9 mouse cellular contexts compared by ENCODE assay signal in the genomic region with DNA sequence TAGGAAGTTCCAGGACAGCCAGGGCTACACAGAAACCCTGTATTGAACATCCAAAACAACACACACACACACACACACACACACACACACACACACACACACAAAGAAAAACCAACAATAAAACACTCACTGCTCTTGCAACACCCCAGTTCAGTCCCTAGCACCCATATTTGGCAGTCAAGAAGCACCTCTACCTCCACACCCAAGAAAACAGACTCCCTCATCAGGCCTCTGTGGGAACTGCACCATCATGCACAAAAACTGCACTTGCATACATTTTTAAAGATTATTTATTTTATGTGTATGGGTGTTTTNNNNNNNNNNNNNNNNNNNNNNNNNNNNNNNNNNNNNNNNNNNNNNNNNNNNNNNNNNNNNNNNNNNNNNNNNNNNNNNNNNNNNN. TPM values are rescaled to one million over a fixed set of nuclear protein-coding genes. Genes with fewer than 3 reads are reported as not detected.
DNase-seq lines count a peak whose midpoint lies in the region; ATAC-seq and TF ChIP-seq lines count a peak whose summit lies in the region.
"Had no signal": no experiment of that assay in that cellular context is flagged by ENCODE, and none has a peak within 500 bp of the region (broad histone marks: within the 10 kb centered on the region; RNA-seq: fewer than 3 reads in every experiment).

No protein-coding gene starts in this region.

- TF ChIP-seq EP300 in CH12.LX (IDR thresholded peaks at IDR 0.05; ENCODE audit: low read length), result no peak

- no peak for ATAC-seq in lung, embryonic 14.5 days (ENCODE audit: insufficient read depth)

- dilution Hi-C loops in CH12.LX (cut with MboI; ENCODE audit: extremely low pct_ligation_motif_present, extremely low pct_unique_long_range_greater_than_20kb, low sequenced_read_pairs), result no loop called here

- in situ Hi-C loops in CH12.LX (cut with MboI; ENCODE audit: low pct_ligation_motif_present, low pct_unique_long_range_greater_than_20kb, low sequenced_read_pairs), result no loop called here

- H3K27ac ChIP-seq in lung, embryonic 14.5 days (ENCODE audit: low read depth), result no peak overlapping the region
- no peak overlapping the region for H3K27ac ChIP-seq in CH12.LX (ENCODE audit: insufficient read depth, low read depth)

- H3K9me3 ChIP-seq in lung, embryonic 14.5 days (ENCODE audit: low read depth, low read length), result no peaks in the 10 kb centered on the region
- H3K9me3 ChIP-seq in CH12.LX (replicated peaks; ENCODE audit: low read length), result no peaks in the 10 kb centered on the region

- peaks cover 8% of the 10 kb centered on the region for H3K36me3 ChIP-seq in lung, embryonic 14.5 days (ENCODE audit: insufficient read depth)
- peaks cover 2 to 6% of the 10 kb centered on the region in 2 experiments for H3K36me3 ChIP-seq in CH12.LX (replicated peaks in 1 of 2; ENCODE audit: control insufficient read depth in 1 of 2, insufficient read depth in 1 of 2, low read length in 1 of 2)
- no peaks in the 10 kb centered on the region for H3K36me3 ChIP-seq in splenic B cell, adult 2 months (ENCODE audit: control insufficient read depth, insufficient read depth, low read length, poor library complexity, severe bottlenecking)

- TF ChIP-seq RAD21 in CH12.LX (IDR thresholded peaks at IDR 0.05; ENCODE audit: low read depth, low read length), result peak; percentile 5

- no peak overlapping the region for H3K4me3 ChIP-seq in lung, embryonic 14.5 days (ENCODE audit: low read depth, low read length)
- no peak overlapping the region for H3K4me3 ChIP-seq in CH12.LX (replicated peaks in 1 of 3; ENCODE audit: low read depth in 2 of 3, low read length in 2 of 3, poor library complexity in 1 of 3)

- H3K4me2 ChIP-seq in lung, embryonic 14.5 days, result no peak overlapping the region
- no peak overlapping the region for H3K4me2 ChIP-seq in CH12.LX (ENCODE audit: insufficient read depth, low read depth, poor library complexity, severe bottlenecking)

- H3K4me1 ChIP-seq in lung, embryonic 14.5 days (ENCODE audit: insufficient read depth), result no peaks in the 10 kb centered on the region
- no peaks in the 10 kb centered on the region for H3K4me1 ChIP-seq in CH12.LX (ENCODE audit: control insufficient read depth in 1 of 2, insufficient read depth in 2 of 2)

- no peak overlapping the region for H3K9ac ChIP-seq in lung, embryonic 14.5 days
- H3K9ac ChIP-seq in CH12.LX (ENCODE audit: insufficient read depth, low read depth), result no peak overlapping the region

- no peaks in the 10 kb centered on the region for H3K27me3 ChIP-seq in lung, embryonic 14.5 days (ENCODE audit: insufficient read depth, low read length)
- H3K27me3 ChIP-seq in CH12.LX (replicated peaks), result no peaks in the 10 kb centered on the region
- H3K27me3 ChIP-seq in splenic B cell, adult 2 months (ENCODE audit: control insufficient read depth, insufficient read depth, low read length, poor library complexity, severe bottlenecking), result no peaks in the 10 kb centered on the region

- TF ChIP-seq POLR2A in CH12.LX (IDR thresholded peaks at IDR 0.05; ENCODE audit: low read depth, low read length), result no peak

- no peak for DNase-seq in lung, embryonic 14.5 days
- DNase-seq in lung, postnatal 14 days, result no peak
- peak; percentile 17 for DNase-seq in CH12.LX (ENCODE audit: extremely low read depth)
- DNase-seq in c-Kit-positive CD71-positive TER-119-positive erythroid progenitor cells, embryonic 14.5 days (ENCODE audit: low spot score), result peak; percentile 45
- peak; percentile 63 for DNase-seq in splenic B cell, adult 2 months (ENCODE audit: low read depth, low spot score)
- DNase-seq in ovary, postnatal 10 days (ENCODE audit: low spot score), result no peak
- no peak for DNase-seq in adrenal gland, adult (ENCODE audit: inconsistent age in 2 of 2, low spot score in 1 of 2)
- DNase-seq in frontal cortex, adult 2 months (ENCODE audit: extremely low spot score in 1 of 2, low spot score in 1 of 2), result no peak
- DNase-seq: kidney, adult 18-20 months had no signal

- no peaks in the 10 kb centered on the region for H3K79me2 ChIP-seq in CH12.LX (replicated peaks; ENCODE audit: control insufficient read depth, extremely low read depth, insufficient read depth, poor library complexity, severe bottlenecking)

- TF ChIP-seq CTCF in lung, embryonic 14.5 days (IDR thresholded peaks at IDR 0.05; ENCODE audit: low read depth), result peak; percentile 22; the same call in 1 of the 2 replicates
- peak in 1 of 2 experiments; percentile 54; a peak in 2 of 4 replicates for TF ChIP-seq CTCF in CH12.LX (conservative IDR thresholded peaks at IDR 0.05 in 1 of 2, IDR thresholded peaks at IDR 0.05 in 1 of 2; ENCODE audit: low read depth in 2 of 2, low read length in 2 of 2)

TF ChIP-seq in CH12.LX, 34 proteins besides CTCF, POLR2A, EP300 and RAD21:
- TF ChIP-seq NELFE (IDR thresholded peaks at IDR 0.05; ENCODE audit: low read depth, low read length) (no peak), SMC3 (IDR thresholded peaks at IDR 0.05; ENCODE audit: low read depth, low read length) (peak; percentile 25; the same call in 1 of the 2 replicates)

RNA-seq across cellular contexts. Expression of a gene that starts 11.3 kb away (rescaled TPM):
- 40.4 and 46.1 TPM in 2 replicates for polyA plus RNA-seq in lung, embryonic 14.5 days (2014; fragmentation: Nextera tagmentation; extraction: Ambion mirVana)
- total RNA-seq in CH12.LX (2012; rRNA removed), result 89.1 and 97.8 TPM in 2 replicates
- 28.8 and 30.9 TPM in 2 replicates for total RNA-seq in CH12.LX (2014; rRNA removed)
- 48.9 and 54.4 TPM in 2 replicates for polyA plus RNA-seq in CH12.LX (2012; ENCODE audit: insufficient read length, low read depth)
- polyA plus RNA-seq in frontal cortex, adult 2 months (2012; rRNA removed), result 84.3 and 91.7 TPM in 2 replicates

RNA-seq across cellular contexts. Expression of a gene that starts 36.3 kb away (rescaled TPM):
- 0.07 TPM in 1 of 2 replicates, not detected in the other for polyA plus RNA-seq in lung, embryonic 14.5 days (2014; fragmentation: Nextera tagmentation; extraction: Ambion mirVana)
- total RNA-seq in CH12.LX (2012; rRNA removed) (0.08 and 0.17 TPM in 2 replicates), CH12.LX (2014; rRNA removed) (not detected in 2 replicates)
- 0.56 and 0.61 TPM in 2 replicates for polyA plus RNA-seq in CH12.LX (2012; ENCODE audit: insufficient read length, low read depth)
- 7.8 and 10.1 TPM in 2 replicates for polyA plus RNA-seq in frontal cortex, adult 2 months (2012; rRNA removed)

RNA-seq across cellular contexts. Expression of a gene that starts 40.5 kb away (rescaled TPM):
- 18.7 and 19.0 TPM in 2 replicates for polyA plus RNA-seq in lung, embryonic 14.5 days (2014; fragmentation: Nextera tagmentation; extraction: Ambion mirVana)
- total RNA-seq in CH12.LX (2012; rRNA removed), result 26.8 and 30.4 TPM in 2 replicates
- 9.0 and 10.0 TPM in 2 replicates for total RNA-seq in CH12.LX (2014; rRNA removed)
- 34.0 and 44.2 TPM in 2 replicates for polyA plus RNA-seq in CH12.LX (2012; ENCODE audit: insufficient read length, low read depth)
- 38.9 and 40.0 TPM in 2 replicates for polyA plus RNA-seq in frontal cortex, adult 2 months (2012; rRNA removed)

RNA-seq across cellular contexts. Expression of a gene that starts 53.6 kb away (rescaled TPM):
- 356 and 365 TPM in 2 replicates for polyA plus RNA-seq in lung, embryonic 14.5 days (2014; fragmentation: Nextera tagmentation; extraction: Ambion mirVana)
- 146 and 181 TPM in 2 replicates for total RNA-seq in CH12.LX (2012; rRNA removed)
- total RNA-seq in CH12.LX (2014; rRNA removed), result 160 and 170 TPM in 2 replicates
- polyA plus RNA-seq in CH12.LX (2012; ENCODE audit: insufficient read length, low read depth), result 271 and 298 TPM in 2 replicates
- polyA plus RNA-seq in frontal cortex, adult 2 months (2012; rRNA removed), result 99.8 and 114 TPM in 2 replicates

Comparison
In these comparisons a context has a peak if more than half of its experiments do, and no peak if none do; other contexts are left out.
1. DNase-seq: peak in CH12.LX (single experiment), c-Kit-positive CD71-positive TER-119-positive erythroid progenitor cells, embryonic 14.5 days (single experiment) and splenic B cell, adult 2 months (single experiment); none in lung, embryonic 14.5 days (single experiment), lung, postnatal 14 days (single experiment), ovary, postnatal 10 days (single experiment), adrenal gland, adult (0 of 2) and frontal cortex, adult 2 months (0 of 2).